Mouse (Mus musculus) MEL (cell line): ENCODE results near the gene Fam136a. TPM values are rescaled to one million over a fixed set of nuclear protein-coding genes. Genes with fewer than 3 reads are reported as not detected.

Experiments used
- DNase-seq: peaks from one replicate; pipeline ENCODE4 v3.0.0; 2011; ENCODE audit warnings: low read depth, low spot score
- H3K27ac ChIP-seq: 2 replicates; pipeline ENCODE4 v1.5.1; 2012; ENCODE audit warnings: low read depth, mild to moderate bottlenecking, control low read depth, low read length, moderate library complexity; ENCODE audit not compliant: control insufficient read depth
- H3K27me3 ChIP-seq, 2 experiments: fragments of 150-350 bp in 1 of 2; sonication (generic) in 1 of 2; 2 replicates each; pipeline ENCODE4 v1.6.1; 2012; ENCODE audit warnings: low read length in 2 of 2, mild to moderate bottlenecking in 2 of 2, improper control_type of control experiment in 1 of 2, moderate library complexity in 1 of 2; ENCODE audit not compliant: insufficient read depth in 2 of 2, control insufficient read depth in 1 of 2
- H3K36me3 ChIP-seq, 2 experiments: 2 replicates each; pipeline ENCODE4 v1.6.1; 2012 to 2014; ENCODE audit warnings: low read length in 2 of 2, improper control_type of control experiment in 1 of 2, inconsistent platforms in 1 of 2, mild to moderate bottlenecking in 1 of 2; ENCODE audit not compliant: insufficient read depth in 2 of 2, control insufficient read depth in 1 of 2
- H3K4me1 ChIP-seq, 2 experiments: fragments of 150-350 bp in 1 of 2; sonication (generic) in 1 of 2; 2 replicates each; pipeline ENCODE4 v1.6.1; 2012; ENCODE audit warnings: low read length in 2 of 2, improper control_type of control experiment in 1 of 2, mild to moderate bottlenecking in 1 of 2; ENCODE audit not compliant: insufficient read depth in 2 of 2, control insufficient read depth in 1 of 2
- H3K4me3 ChIP-seq, 2 experiments: fragments of 150-350 bp in 1 of 2; sonication (generic) in 1 of 2; 2 replicates each; pipeline ENCODE4 v1.5.1; 2012; ENCODE audit warnings: low read depth in 2 of 2, low read length in 2 of 2, mild to moderate bottlenecking in 2 of 2, moderate library complexity in 2 of 2, control low read depth in 1 of 2, improper control_type of control experiment in 1 of 2; ENCODE audit not compliant: control insufficient read depth in 1 of 2, insufficient read depth in 1 of 2
- H3K79me2 ChIP-seq: 2 replicates; pipeline ENCODE4 v1.6.1; 2012; ENCODE audit warnings: mild to moderate bottlenecking, low read length, moderate library complexity; ENCODE audit not compliant: control insufficient read depth, poor library complexity, insufficient read depth
- H3K9ac ChIP-seq: 2 replicates; pipeline ENCODE4 v1.6.1; 2012; ENCODE audit warnings: low read depth, mild to moderate bottlenecking, control low read depth, low read length, moderate library complexity; ENCODE audit not compliant: control insufficient read depth, poor library complexity, severe bottlenecking
- H3K9me3 ChIP-seq: fragments of 150-350 bp; sonication (generic); replicated peaks from 2 replicates; pipeline ENCODE4 v1.6.1; 2012; ENCODE audit warnings: mild to moderate bottlenecking, low read length, improper control_type of control experiment, moderate library complexity; ENCODE audit not compliant: insufficient read depth
- CHD2 ChIP-seq: IDR thresholded peaks from 2 replicates; pipeline ENCODE4 v1.6.1; 2011; ENCODE audit warnings: low read length, improper control_type of control experiment
- CTCF ChIP-seq, 3 experiments: IDR thresholded peaks in 2 of 3; conservative IDR thresholded peaks in 1 of 3; 2 replicates each; pipeline ENCODE4 v1.5.1; 2011 to 2012; ENCODE audit warnings: low read length in 3 of 3, low read depth in 2 of 3, mild to moderate bottlenecking in 2 of 3, improper control_type of control experiment in 1 of 3, inconsistent platforms in 1 of 3, mixed read lengths in 1 of 3, moderate library complexity in 1 of 3; ENCODE audit not compliant: control insufficient read depth in 1 of 3, insufficient read depth in 1 of 3, poor library complexity in 1 of 3, severe bottlenecking in 1 of 3
- ELF1 ChIP-seq: IDR thresholded peaks from 2 replicates; pipeline ENCODE4 v1.6.1; 2014; ENCODE audit warnings: low read depth, mild to moderate bottlenecking, inconsistent platforms, low read length, improper control_type of control experiment, moderate library complexity
- EP300 ChIP-seq, 2 experiments: IDR thresholded peaks; 2 replicates each; pipeline ENCODE4 v1.6.1; 2011; ENCODE audit warnings: improper control_type of control experiment in 2 of 2, low read length in 2 of 2, low read depth in 1 of 2, mild to moderate bottlenecking in 1 of 2
- ETS1 ChIP-seq: IDR thresholded peaks from 2 replicates; pipeline ENCODE4 v1.6.1; 2012; ENCODE audit warnings: low read depth, mild to moderate bottlenecking, inconsistent platforms, low read length, improper control_type of control experiment, moderate library complexity
- HCFC1 ChIP-seq: IDR thresholded peaks from 2 replicates; pipeline ENCODE4 v1.6.1; 2012; ENCODE audit warnings: low read depth, mild to moderate bottlenecking, inconsistent platforms, low read length, improper control_type of control experiment, moderate library complexity
- KAT2A ChIP-seq: conservative IDR thresholded peaks from 2 replicates; pipeline ENCODE4 v1.6.1; 2012; ENCODE audit warnings: low read depth, low read length, improper control_type of control experiment, inconsistent platforms
- NELFE ChIP-seq: IDR thresholded peaks from 2 replicates; pipeline ENCODE4 v1.6.1; 2011; ENCODE audit warnings: low read depth, low read length, improper control_type of control experiment
- POLR2A ChIP-seq, 2 experiments: IDR thresholded peaks; 2 replicates each; pipeline ENCODE4 v1.6.1; 2011 to 2012; ENCODE audit warnings: low read length in 2 of 2, mild to moderate bottlenecking in 2 of 2, control low read depth in 1 of 2, improper control_type of control experiment in 1 of 2, low read depth in 1 of 2, moderate library complexity in 1 of 2; ENCODE audit not compliant: control insufficient read depth in 1 of 2, insufficient read depth in 1 of 2, poor library complexity in 1 of 2
- POLR2AphosphoS2 ChIP-seq: IDR thresholded peaks from 2 replicates; pipeline ENCODE4 v1.6.1; 2011; ENCODE audit warnings: low read length, improper control_type of control experiment
- POLR2AphosphoS5 ChIP-seq: IDR thresholded peaks from 2 replicates; pipeline ENCODE4 v1.6.1; 2012; ENCODE audit warnings: low read depth, borderline replicate concordance, mild to moderate bottlenecking, inconsistent platforms, low read length, moderate library complexity, mixed read lengths
- RAD21 ChIP-seq: IDR thresholded peaks from 2 replicates; pipeline ENCODE4 v1.6.1; 2011; ENCODE audit warnings: mild to moderate bottlenecking, low read depth, low read length, improper control_type of control experiment
- RCOR1 ChIP-seq: IDR thresholded peaks from 2 replicates; pipeline ENCODE4 v1.6.1; 2012; ENCODE audit warnings: low read depth, mild to moderate bottlenecking, inconsistent platforms, low read length, improper control_type of control experiment
- SMC3 ChIP-seq: IDR thresholded peaks from 2 replicates; pipeline ENCODE4 v1.6.1; 2011; ENCODE audit warnings: low read depth, low read length, improper control_type of control experiment
- TCF12 ChIP-seq: IDR thresholded peaks from 2 replicates; pipeline ENCODE4 v1.6.1; 2014; ENCODE audit warnings: low read depth, mild to moderate bottlenecking, inconsistent platforms, low read length, improper control_type of control experiment, moderate library complexity
- UBTF ChIP-seq: IDR thresholded peaks from 2 replicates; pipeline ENCODE4 v1.6.1; 2012; ENCODE audit warnings: low read depth, mild to moderate bottlenecking, inconsistent platforms, low read length, improper control_type of control experiment, moderate library complexity, borderline replicate concordance; ENCODE audit not compliant: insufficient read depth
- USF1 ChIP-seq: IDR thresholded peaks from 2 replicates; pipeline ENCODE4 v1.6.1; 2014; ENCODE audit warnings: low read depth, mild to moderate bottlenecking, inconsistent platforms, low read length, improper control_type of control experiment, moderate library complexity
- ZC3H11A ChIP-seq: IDR thresholded peaks from 2 replicates; pipeline ENCODE4 v1.6.1; 2012; ENCODE audit warnings: low read depth, mild to moderate bottlenecking, inconsistent platforms, low read length, improper control_type of control experiment
- ZKSCAN1 ChIP-seq: IDR thresholded peaks from 2 replicates; pipeline ENCODE4 v1.6.1; 2012; ENCODE audit warnings: low read depth, mild to moderate bottlenecking, inconsistent platforms, low read length, improper control_type of control experiment, moderate library complexity
- ZNF384 ChIP-seq: IDR thresholded peaks from 2 replicates; pipeline ENCODE4 v1.6.1; 2012; ENCODE audit warnings: low read depth, mild to moderate bottlenecking, inconsistent platforms, low read length, improper control_type of control experiment
- polyA plus RNA-seq, 2 experiments: library from polyadenylated mRNA; stranded (reverse) in 1 of 2; unstranded in 1 of 2; fragments of >175 nt in 1 of 2; fragments of >200 nt in 1 of 2; gene quantifications; 2 replicates each; pipeline versions ENCODE4 v1.2.1 to v1.2.4; 2012; ENCODE audit warnings: low replicate concordance in 2 of 2, low read depth in 1 of 2; ENCODE audit not compliant: insufficient read length in 2 of 2, insufficient read depth in 1 of 2, missing spikeins in 1 of 2
- total RNA-seq: library from RNA; depleted of rRNA; stranded (reverse); fragments of 300-350 nt; gene quantifications from 2 replicates; pipeline ENCODE4 v1.2.3, GENCODE M21; 2012

Fam136a gene
- total and polyA plus RNA-seq, 3 experiments = 53.0 to 89.2 TPM; not detected in 1

GRCm38 (mm10) chr6:86391326-86391725 lies 25.9 kb downstream of the Fam136a start:
- H3K27me3 ChIP-seq = no peaks in the 10 kb centered on the region
- peaks cover under 1 to 6% of the 10 kb centered on the region in 2 experiments for H3K36me3 ChIP-seq
- H3K27ac ChIP-seq = no peak overlapping the region
- no peak for DNase-seq
- H3K4me3 ChIP-seq = no peak overlapping the region
- peaks cover 6% of the 10 kb centered on the region for H3K79me2 ChIP-seq
- no peak overlapping the region for H3K9ac ChIP-seq
- peaks cover 0 to under 1% of the 10 kb centered on the region in 2 experiments; a peak in 2 of 4 replicates for H3K4me1 ChIP-seq
- H3K9me3 ChIP-seq = no peaks in the 10 kb centered on the region
- TF ChIP-seq CTCF (IDR thresholded peaks at IDR 0.05 in 2 of 3, conservative IDR thresholded peaks at IDR 0.05 in 1 of 3; ENCODE audit: control insufficient read depth in 1 of 3, insufficient read depth in 1 of 3, low read depth in 2 of 3, low read length in 3 of 3, poor library complexity in 1 of 3, severe bottlenecking in 1 of 3) = peak in 1 of 3 experiments; percentile 8; a peak in 1 of 6 replicates
- no peak for TF ChIP-seq ZNF384

GRCm38 (mm10) chr6:86393187-86393586 lies 27.7 kb downstream of the Fam136a start:
- H3K36me3 ChIP-seq = peaks cover 5 to 6% of the 10 kb centered on the region in 2 experiments

GRCm38 (mm10) chr6:86394078-86394720 lies 28.8 kb downstream of the Fam136a start:
- Histone ChIP-seq H3K27me3 (no peaks in the 10 kb centered on the region), H3K27ac (no peak overlapping the region), H3K9me3 (no peaks in the 10 kb centered on the region), H3K79me2 (peaks cover 9% of the 10 kb centered on the region), H3K4me3 (no peak overlapping the region), H3K4me1 (peaks cover 0 to 8% of the 10 kb centered on the region in 2 experiments; a peak in 2 of 4 replicates), H3K9ac (no peak overlapping the region), H3K36me3 (peaks cover 4 to 5% of the 10 kb centered on the region in 2 experiments)
- no peak for DNase-seq
- TF ChIP-seq ZKSCAN1 (no peak), HCFC1 (no peak), TCF12 (no peak), ETS1 (no peak), CHD2 (no peak), POLR2A (IDR thresholded peaks at IDR 0.05; ENCODE audit: control insufficient read depth in 1 of 2, insufficient read depth in 1 of 2, low read depth in 1 of 2, low read length in 2 of 2, poor library complexity in 1 of 2) (no peak), UBTF (no peak), RAD21 (no peak), CTCF (IDR thresholded peaks at IDR 0.05 in 2 of 3, conservative IDR thresholded peaks at IDR 0.05 in 1 of 3; ENCODE audit: control insufficient read depth in 1 of 3, insufficient read depth in 1 of 3, low read depth in 2 of 3, low read length in 3 of 3, poor library complexity in 1 of 3, severe bottlenecking in 1 of 3) (no peak), POLR2AphosphoS5 (no peak), ZNF384 (no peak), RCOR1 (no peak), POLR2AphosphoS2 (no peak), ELF1 (no peak), KAT2A (no peak)

More at GRCm38 (mm10) chr6:86393187-86393586, 27.7 kb downstream of the Fam136a start:
- TF ChIP-seq ZNF384 = peak; percentile 23; the same call in 1 of the 2 replicates
- 0 out of 2 replicates have a peak, but pooled peaks have one; percentile 23 for TF ChIP-seq ZC3H11A
- TF ChIP-seq SMC3 = peak; percentile 34
- no peak for TF ChIP-seq NELFE
- no peak for TF ChIP-seq USF1
- no peak for TF ChIP-seq RCOR1
- no peak for TF ChIP-seq ZKSCAN1
- peak; percentile 40 for TF ChIP-seq RAD21
- TF ChIP-seq ELF1 = no peak
- TF ChIP-seq POLR2AphosphoS5 = no peak
- no peak for TF ChIP-seq EP300 (IDR thresholded peaks at IDR 0.05; ENCODE audit: low read depth in 1 of 2, low read length in 2 of 2)
- TF ChIP-seq CTCF (IDR thresholded peaks at IDR 0.05 in 2 of 3, conservative IDR thresholded peaks at IDR 0.05 in 1 of 3; ENCODE audit: control insufficient read depth in 1 of 3, insufficient read depth in 1 of 3, low read depth in 2 of 3, low read length in 3 of 3, poor library complexity in 1 of 3, severe bottlenecking in 1 of 3) = peak; percentile 23 to 48 (median 47); a peak in 5 of 6 replicates
- Histone ChIP-seq H3K27ac (no peak overlapping the region), H3K4me3 (no peak overlapping the region), H3K79me2 (peaks cover 9% of the 10 kb centered on the region), H3K9me3 (no peaks in the 10 kb centered on the region), H3K4me1 (peaks cover 0 to 8% of the 10 kb centered on the region in 2 experiments; a peak in 2 of 4 replicates), H3K27me3 (no peaks in the 10 kb centered on the region), H3K9ac (no peak overlapping the region)
- no peak for DNase-seq
